Mouse (Mus musculus): ENCODE data around the gene Gpr152.
"Not testable (repeated sequence)": the region's sequence is repeated elsewhere in the genome, so short reads cannot be mapped to it uniquely, and the experiment has no call there.

Gene Gpr152

DNA sequence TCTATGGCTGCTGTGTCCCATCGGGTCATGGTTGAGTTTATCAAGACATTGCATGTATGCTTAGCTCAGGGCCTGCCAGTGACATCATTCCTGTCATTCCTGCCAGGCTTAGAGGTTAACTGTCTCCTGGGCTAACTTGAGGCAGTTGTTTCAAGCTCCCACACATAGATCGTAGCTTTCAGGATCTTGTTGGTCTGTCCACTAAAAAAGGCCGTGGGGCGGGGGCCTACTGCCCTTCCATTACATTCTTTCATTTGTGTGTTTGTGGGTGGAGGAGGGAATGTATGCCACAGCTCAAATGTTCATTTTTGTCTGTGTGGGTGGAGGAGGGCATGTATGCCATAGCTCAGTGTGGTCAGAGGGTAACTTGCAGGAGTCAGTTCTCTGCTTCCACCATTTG, 9.5 kb upstream of the Gpr152 start:
- no peak for DNase-seq (ENCODE audit: extremely low read depth, low read depth)

- no peak for DNase-seq (ENCODE audit: extremely low read depth, low read depth)
These were observed 8.5 kb upstream of the Gpr152 start for GRCm38 (mm10) chr19:4131075-4131474.

DNA sequence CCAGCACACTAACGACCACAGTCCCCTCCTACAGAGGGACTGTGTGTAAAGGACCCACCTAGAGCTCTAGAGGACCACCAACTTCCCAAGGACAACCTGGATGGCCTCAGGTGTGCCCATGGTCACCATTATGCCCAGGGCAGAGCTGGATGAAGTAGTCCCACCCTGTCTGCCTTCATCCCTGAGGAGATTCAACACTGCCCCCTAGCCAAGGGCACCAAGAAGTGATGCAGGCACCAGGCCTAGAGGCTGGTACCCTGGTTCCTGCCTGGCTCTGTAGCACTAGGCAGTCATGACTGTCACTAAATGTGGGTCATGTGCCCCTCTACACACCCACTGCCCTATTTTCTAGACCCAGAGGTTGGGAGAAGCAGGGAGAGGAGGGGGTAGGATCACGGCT, 7.8 kb upstream of the Gpr152 start:
- no peak for DNase-seq (ENCODE audit: extremely low read depth, low read depth)

- no peak for DNase-seq (ENCODE audit: extremely low read depth, low read depth)
These were observed 5.2 kb upstream of the Gpr152 start for GRCm38 (mm10) chr19:4134354-4134753.

DNA sequence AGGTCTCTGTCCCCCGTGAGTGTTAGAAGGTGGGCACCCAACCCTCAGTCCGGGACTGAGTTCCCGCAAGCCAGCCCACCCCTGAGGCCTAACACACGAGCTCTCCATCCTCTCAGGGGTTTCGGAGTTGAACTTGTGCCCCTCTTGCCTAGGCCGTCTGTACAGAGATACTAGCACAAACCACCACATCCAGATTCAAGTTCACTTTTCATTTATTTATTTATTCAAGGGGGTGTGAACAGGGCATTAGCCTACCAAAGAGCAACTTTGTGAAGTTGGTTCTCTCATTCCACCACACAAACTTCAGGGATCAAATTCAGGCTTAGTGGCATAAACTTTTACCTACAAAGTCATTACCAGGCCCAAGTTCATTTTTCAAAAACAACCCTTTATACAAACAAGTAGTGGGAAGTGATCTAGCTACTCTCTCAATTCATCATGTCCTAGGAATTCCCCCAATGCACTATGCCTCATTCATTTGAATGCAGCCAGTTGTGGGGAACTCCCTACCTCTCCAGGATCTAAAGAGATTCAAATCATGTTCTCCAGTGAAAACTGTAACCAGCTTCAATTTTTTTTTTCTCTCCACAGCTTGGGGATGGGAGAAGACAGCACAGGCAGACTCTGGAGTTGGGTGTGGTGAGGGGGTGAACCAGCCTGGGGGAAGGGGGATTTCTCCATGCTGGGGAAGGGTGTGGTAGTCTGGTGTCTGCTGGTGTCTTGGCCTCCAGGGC, 4.2 kb upstream of the Gpr152 start:
- not testable (repeated sequence) for DNase-seq (ENCODE audit: extremely low read depth, low read depth)

GRCm38 (mm10) chr19:4135963-4136345, 3.6 kb upstream of the Gpr152 start:
- DNase-seq (ENCODE audit: extremely low read depth, low read depth), result not testable (repeated sequence)

DNA sequence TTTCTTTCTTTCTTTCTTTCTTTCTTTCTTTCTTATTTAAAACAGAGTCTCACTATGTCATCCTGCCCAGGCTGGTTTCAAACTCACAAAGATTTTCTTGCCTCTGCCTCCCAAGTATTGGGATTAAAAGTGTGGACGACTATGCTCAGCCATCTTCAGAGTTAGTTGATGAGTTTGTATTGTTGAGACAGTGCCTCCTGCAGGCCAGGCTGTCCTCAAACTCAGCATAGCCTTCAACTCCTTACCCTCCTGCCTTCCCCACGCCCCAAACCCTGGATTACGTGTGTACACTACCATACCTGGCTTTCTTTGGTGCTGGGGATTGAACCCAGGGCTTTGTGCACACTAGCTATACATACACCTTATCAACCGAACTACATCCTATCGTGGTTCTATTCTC, 3.1 kb upstream of the Gpr152 start:
- no peak for DNase-seq (ENCODE audit: extremely low read depth, low read depth)

DNA sequence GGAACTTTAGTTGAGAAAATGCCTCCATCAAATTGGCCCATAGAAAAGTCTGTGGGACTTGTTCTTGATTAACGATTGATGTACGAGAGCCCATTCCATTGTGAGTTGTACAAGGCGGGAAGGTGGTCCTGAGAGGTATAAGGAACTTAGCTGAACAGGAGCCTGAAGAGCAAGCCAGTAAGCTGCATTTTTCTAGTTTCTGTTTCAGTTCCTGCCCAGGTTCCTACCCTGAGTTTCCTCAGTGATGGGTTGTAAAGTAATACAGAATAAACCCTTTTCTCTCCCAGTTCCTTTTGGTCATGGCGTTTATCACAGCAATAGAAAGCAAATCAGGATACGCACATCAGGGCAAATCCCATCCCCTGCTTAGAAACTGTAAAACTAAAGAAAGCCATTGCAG, 1.7 kb upstream of the Gpr152 start:
- no peak for DNase-seq (ENCODE audit: extremely low read depth, low read depth)

GRCm38 (mm10) chr19:4140147-4140546, 560 bp downstream of the Gpr152 start:
- DNase-seq (ENCODE audit: extremely low read depth, low read depth), result no peak

DNA sequence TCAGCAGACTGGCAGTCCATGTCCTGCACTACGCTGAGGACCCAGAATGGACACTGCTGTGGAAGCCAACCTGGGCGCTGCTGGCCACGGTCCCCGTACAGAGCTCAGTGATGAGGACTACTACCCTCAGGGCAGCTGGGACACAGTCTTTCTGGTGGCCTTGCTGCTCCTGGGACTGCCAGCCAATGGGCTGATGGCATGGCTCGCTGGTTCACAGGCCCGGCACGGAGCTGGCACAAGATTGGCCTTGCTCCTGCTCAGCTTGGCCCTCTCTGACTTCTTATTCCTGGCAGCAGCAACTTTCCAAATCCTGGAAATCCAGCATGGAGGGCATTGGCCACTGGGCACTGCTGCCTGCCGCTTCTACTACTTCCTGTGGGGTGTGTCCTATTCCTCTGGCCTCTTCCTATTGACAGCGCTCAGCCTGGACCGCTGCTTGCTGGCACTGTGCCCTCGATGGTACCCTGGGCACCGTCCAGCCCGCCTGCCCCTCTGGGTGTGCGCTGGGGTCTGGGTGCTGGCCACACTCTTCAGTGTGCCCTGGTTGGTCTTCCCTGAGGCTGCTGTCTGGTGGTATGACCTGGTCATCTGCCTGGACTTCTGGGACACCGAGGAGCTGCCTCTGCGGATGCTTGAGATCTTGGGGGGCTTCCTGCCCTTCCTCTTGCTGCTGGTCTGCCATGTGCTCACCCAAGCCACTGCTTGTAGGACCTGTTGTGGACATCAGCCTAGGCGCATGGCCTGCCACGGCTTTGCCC, 3.0 kb downstream of the Gpr152 start:
- DNase-seq (ENCODE audit: extremely low read depth, low read depth), result no peak

GRCm38 (mm10) chr19:4143759-4144268, 4.2 kb downstream of the Gpr152 start, which contains the start of gene Cabp4:
Gene Cabp4 (minus strand): TSS chr19:4144033.
- no peak for DNase-seq (ENCODE audit: extremely low read depth, low read depth)

- DNase-seq (ENCODE audit: extremely low read depth, low read depth), result no peak
These were observed 5.2 kb downstream of the Gpr152 start for GRCm38 (mm10) chr19:4144550-4145498.

GRCm38 (mm10) chr19:4145936-4146335, 6.3 kb downstream of the Gpr152 start:
- no peak for DNase-seq (ENCODE audit: extremely low read depth, low read depth)

DNA sequence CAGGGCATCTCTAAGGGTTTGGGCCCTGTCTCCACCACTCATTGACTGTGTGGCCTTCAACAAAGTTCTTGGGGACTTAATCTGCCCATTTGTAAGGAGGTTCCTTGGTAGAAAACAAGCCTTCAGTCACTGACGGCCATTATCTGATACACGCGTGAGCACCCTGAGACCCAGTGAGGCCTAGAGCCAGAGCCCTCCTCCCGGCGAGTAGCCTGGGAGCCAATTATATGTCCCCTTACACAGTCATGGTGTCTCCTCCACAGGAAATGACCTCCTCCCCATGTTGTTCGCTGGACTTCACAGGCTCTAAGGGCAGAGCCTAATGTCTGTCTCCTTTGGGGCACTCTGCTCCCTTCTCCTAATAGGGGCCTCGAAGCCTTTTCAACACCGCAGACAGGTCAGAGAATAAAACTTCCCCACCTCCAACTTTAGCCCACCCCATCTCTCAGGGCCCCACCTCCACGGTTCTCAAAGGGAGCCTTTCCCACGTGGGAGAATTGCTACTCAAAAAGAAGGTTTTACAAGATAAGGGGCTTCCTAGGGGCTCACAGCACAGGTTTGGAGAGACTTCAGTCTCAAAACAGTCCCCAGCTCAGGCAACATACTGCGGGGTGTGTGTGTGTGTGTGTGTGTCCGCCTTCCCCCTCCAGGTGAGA, 6.9 kb downstream of the Gpr152 start:
- DNase-seq (ENCODE audit: extremely low read depth, low read depth), result no peak

GRCm38 (mm10) chr19:4147022-4147405, 7.4 kb downstream of the Gpr152 start:
- no peak for DNase-seq (ENCODE audit: extremely low read depth, low read depth)

- DNase-seq (ENCODE audit: extremely low read depth, low read depth), result no peak
These were observed 8.3 kb downstream of the Gpr152 start for GRCm38 (mm10) chr19:4147782-4148490.

- DNase-seq (ENCODE audit: extremely low read depth, low read depth), result peak; percentile 66
These were observed 8.9 kb downstream of the Gpr152 start, which contains the start of gene Coro1b for GRCm38 (mm10) chr19:4148491-4148806. Gene Coro1b (plus strand): TSS chr19:4148619.

GRCm38 (mm10) chr19:4148819-4149218, 9.2 kb downstream of the Gpr152 start:
- no peak for DNase-seq (ENCODE audit: extremely low read depth, low read depth)

DNA sequence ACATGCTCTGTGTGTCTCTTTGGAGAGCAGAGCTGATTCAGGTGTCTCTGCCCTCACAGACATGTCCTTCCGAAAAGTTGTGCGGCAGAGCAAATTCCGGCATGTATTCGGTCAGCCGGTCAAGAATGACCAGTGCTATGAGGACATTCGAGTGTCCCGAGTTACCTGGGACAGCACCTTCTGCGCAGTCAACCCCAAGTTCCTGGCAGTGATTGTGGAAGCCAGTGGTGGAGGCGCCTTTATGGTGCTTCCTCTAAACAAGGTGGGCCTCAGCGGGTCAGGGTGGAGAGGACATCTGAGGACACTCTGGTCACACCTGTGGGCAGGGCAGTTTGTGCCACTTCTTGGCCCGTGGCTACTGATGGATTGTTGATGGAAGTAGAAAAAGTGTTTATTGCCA, 9.7 kb downstream of the Gpr152 start:
- no peak for DNase-seq (ENCODE audit: extremely low read depth, low read depth)

GRCm38 (mm10) chr19:4149764-4150461, 10.3 kb downstream of the Gpr152 start:
- no peak for DNase-seq (ENCODE audit: extremely low read depth, low read depth)

Data from MEL-GATA-1-ER (cell line).